Mouse (Mus musculus) liver, embryonic 14.5 days (tissue): ENCODE measurements at regions not wholly inside any gene's neighbourhood (a gene's known extent, or its start where the extent isn't known, plus 50 kb on each side); places are given as distances from the start of the nearest gene placed in this dataset.

ENCODE experiments used
- ATAC-seq: fragments of 200-750 bp; cut with Nextera tagmentation; 2 replicates; pipeline ENCODE4 v1.8.0; 2017; ENCODE audit warnings: moderate number of reproducible peaks, mild to moderate bottlenecking, moderate library complexity; ENCODE audit not compliant: insufficient read depth
- DNase-seq, 3 experiments: peaks; one replicate each; pipeline ENCODE4 v3.0.0-alpha.2; 2012 to 2013; ENCODE audit warnings: low read depth in 3 of 3, low spot score in 3 of 3
- H3K27ac ChIP-seq: fragments of 300-500 bp; sonication (generic); 2 replicates; pipeline ENCODE4 v1.5.1; 2014; ENCODE audit warnings: moderate library complexity, mild to moderate bottlenecking, control low read depth, inconsistent platforms
- H3K27me3 ChIP-seq: fragments of 300-500 bp; sonication (generic); 2 replicates; pipeline ENCODE4 v1.6.1; 2014; ENCODE audit warnings: mild to moderate bottlenecking, low read length, moderate library complexity; ENCODE audit not compliant: control insufficient read depth, insufficient read depth
- H3K36me3 ChIP-seq: fragments of 300-500 bp; sonication (generic); replicated peaks from 2 replicates; pipeline ENCODE4 v1.6.1; 2014; ENCODE audit warnings: low read depth; ENCODE audit not compliant: control insufficient read depth, insufficient read depth
- H3K4me1 ChIP-seq, 2 experiments: fragments of 200-500 bp in 1 of 2; fragments of 300-500 bp in 1 of 2; sonication (generic) in 1 of 2; replicated peaks; 2 replicates each; pipeline ENCODE4 v1.6.1; 2012 to 2014; ENCODE audit warnings: antibody characterized with exemption in 1 of 2, inconsistent platforms in 1 of 2, low read length in 1 of 2; ENCODE audit not compliant: control insufficient read depth in 2 of 2, insufficient read depth in 2 of 2
- H3K4me2 ChIP-seq: fragments of 300-500 bp; sonication (generic); 2 replicates; pipeline ENCODE4 v1.6.1; 2014; ENCODE audit warnings: low read depth, mild to moderate bottlenecking, control low read depth, moderate library complexity
- H3K4me3 ChIP-seq, 2 experiments: fragments of 200-500 bp in 1 of 2; fragments of 300-500 bp in 1 of 2; sonication (generic) in 1 of 2; 2 replicates each; pipeline ENCODE4 v1.5.1; 2012 to 2014; ENCODE audit warnings: low read depth in 2 of 2, low read length in 2 of 2, mild to moderate bottlenecking in 2 of 2, control low read depth in 1 of 2, inconsistent platforms in 1 of 2, moderate library complexity in 1 of 2; ENCODE audit not compliant: insufficient read depth in 1 of 2
- H3K9ac ChIP-seq: fragments of 300-500 bp; sonication (generic); replicated peaks from 2 replicates; pipeline ENCODE4 v1.6.1; 2014; ENCODE audit warnings: mild to moderate bottlenecking, control low read depth, moderate library complexity
- H3K9me3 ChIP-seq: fragments of 300-500 bp; sonication (generic); 2 replicates; pipeline ENCODE4 v1.6.1; 2016; ENCODE audit warnings: low read length, mixed read lengths; ENCODE audit not compliant: control insufficient read depth
- CTCF ChIP-seq: IDR thresholded peaks from 2 replicates; pipeline ENCODE4 v1.5.1; 2016; ENCODE audit warnings: antibody characterized with exemption, low read depth, control low read depth
- EP300 ChIP-seq: IDR thresholded peaks from 2 replicates; pipeline ENCODE4 v1.6.1; 2016; ENCODE audit warnings: antibody characterized with exemption, low read depth
- WGBS: fragments of 180-500 bp; shearing (Covaris S2); extraction: QIAGEN DNeasy Blood & Tissue Kit; methylation state at CpG from one replicate; pipeline ENCODE4 v1.1.7; 2014; ENCODE audit not compliant: insufficient replicate concordance; 5-methylcytosine and 5-hydroxymethylcytosine counted together

DNA sequence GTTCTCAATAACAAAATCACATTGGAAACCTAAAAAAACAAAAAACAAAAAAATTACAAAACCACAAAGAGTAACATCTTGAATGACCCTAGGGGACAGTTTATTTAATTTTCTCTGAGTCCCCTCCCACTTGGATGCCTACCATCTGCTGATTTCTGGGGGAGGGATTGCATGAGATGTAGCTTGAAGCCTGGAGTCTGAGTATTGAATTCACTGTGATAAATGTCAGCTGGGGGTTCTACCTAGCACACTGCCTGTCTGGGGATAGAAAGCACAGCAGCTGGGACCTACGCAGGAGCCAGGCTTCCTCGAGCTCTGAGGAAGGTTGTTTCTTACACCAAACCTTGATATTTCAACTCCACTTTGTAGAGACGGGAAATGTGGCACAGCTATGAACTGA is 224.4 kb downstream of the Icos start:
- H3K27ac ChIP-seq, result no peak overlapping the region
- DNase-seq (no peak), ATAC-seq (no peak)
- no peak overlapping the region for H3K4me3 ChIP-seq
- no peaks in the 10 kb centered on the region for H3K36me3 ChIP-seq
- H3K9ac ChIP-seq, result no peak overlapping the region
- H3K9me3 ChIP-seq, result no peaks in the 10 kb centered on the region
- 0 out of 4 replicates have a peak, but pooled peaks cover 0 to 1% of the 10 kb centered on the region in 2 experiments for H3K4me1 ChIP-seq
- no peaks in the 10 kb centered on the region for H3K27me3 ChIP-seq
- 67% methylated on average over 3 of the region's 3 CpGs for WGBS
- no peak for TF ChIP-seq CTCF
- TF ChIP-seq EP300, result no peak
- no peak overlapping the region for H3K4me2 ChIP-seq

DNA sequence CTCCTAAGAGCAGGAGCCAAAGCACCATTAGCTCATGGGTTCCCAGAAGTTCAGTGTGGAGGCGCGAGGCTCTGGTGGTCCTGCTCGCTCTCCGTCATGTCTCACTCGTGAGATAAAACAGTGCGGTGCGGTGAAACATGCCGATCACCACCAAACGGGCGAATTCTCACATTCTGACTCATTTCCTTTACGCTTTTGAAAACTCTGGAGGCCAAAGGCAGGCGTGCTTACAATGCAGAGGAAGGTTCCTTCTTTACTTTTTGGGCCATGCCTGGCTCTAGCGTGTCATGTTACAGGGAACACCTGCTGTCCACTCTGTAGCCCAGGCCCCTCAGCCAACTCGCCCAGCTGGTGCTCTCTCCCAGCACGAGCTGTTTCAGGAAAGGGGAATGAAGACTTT is 225.4 kb downstream of the Icos start:
- Histone ChIP-seq H3K36me3 (no peaks in the 10 kb centered on the region), H3K4me1 (0 out of 4 replicates have a peak, but pooled peaks cover 0 to 1% of the 10 kb centered on the region in 2 experiments), H3K9me3 (no peaks in the 10 kb centered on the region), H3K4me3 (no peak overlapping the region), H3K4me2 (no peak overlapping the region), H3K27ac (no peak overlapping the region), H3K27me3 (no peaks in the 10 kb centered on the region), H3K9ac (no peak overlapping the region)
- TF ChIP-seq CTCF (no peak), EP300 (no peak)
- 9% methylated on average over 15 of the region's 15 CpGs for WGBS
- DNase-seq, result no peak
- ATAC-seq, result no peak

DNA sequence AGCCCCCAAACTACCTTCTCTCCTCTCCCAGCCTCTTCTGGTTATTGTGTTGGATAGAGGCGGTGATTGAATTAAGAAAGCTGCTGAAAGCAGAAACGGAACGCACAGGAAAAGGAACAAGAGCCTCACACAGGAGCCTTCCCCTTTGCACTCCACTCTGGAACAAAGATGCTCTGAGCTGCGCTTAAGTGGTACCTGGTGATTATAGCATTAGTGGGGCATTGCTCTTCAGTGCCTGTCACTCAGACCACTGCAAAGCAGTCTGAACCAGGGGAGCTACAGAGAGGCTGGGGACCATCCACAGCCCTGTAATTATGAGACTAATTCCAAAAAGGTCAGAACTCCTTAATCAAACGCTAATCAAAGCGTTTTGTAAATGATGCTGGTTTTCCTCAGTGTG is 225.9 kb downstream of the Icos start:
- Histone ChIP-seq H3K9ac (no peak overlapping the region), H3K27ac (no peak overlapping the region), H3K4me1 (0 out of 4 replicates have a peak, but pooled peaks cover 0 to 1% of the 10 kb centered on the region in 2 experiments), H3K9me3 (no peaks in the 10 kb centered on the region), H3K27me3 (no peaks in the 10 kb centered on the region), H3K4me2 (no peak overlapping the region), H3K4me3 (no peak overlapping the region), H3K36me3 (no peaks in the 10 kb centered on the region)
- WGBS, result 24% methylated on average over 6 of the region's 6 CpGs
- TF ChIP-seq CTCF (no peak), EP300 (no peak)
- no peak for ATAC-seq
- no peak for DNase-seq

DNA sequence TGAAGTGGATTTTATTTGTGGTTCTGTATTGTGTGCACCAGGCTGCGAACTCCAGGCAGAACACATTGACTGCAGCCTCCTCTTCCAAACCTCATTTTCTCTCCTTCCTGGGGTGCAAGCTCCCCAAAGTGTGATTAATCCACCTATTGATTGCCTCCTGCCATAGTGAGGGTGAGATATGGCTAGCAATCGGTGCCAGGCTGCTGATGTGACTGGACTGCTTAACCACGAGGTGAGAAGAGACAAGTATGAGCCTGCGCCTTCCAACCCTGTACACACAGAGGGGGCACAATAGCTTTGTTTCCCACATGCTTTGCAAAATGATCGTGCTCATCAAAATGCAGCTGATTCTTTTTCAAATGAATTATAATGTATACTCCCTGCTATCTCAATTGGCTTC is 227.4 kb downstream of the Icos start:
- H3K4me2 ChIP-seq, result no peak overlapping the region
- TF ChIP-seq EP300, result no peak
- no peak for TF ChIP-seq CTCF
- H3K27ac ChIP-seq, result no peak overlapping the region
- no peaks in the 10 kb centered on the region for H3K9me3 ChIP-seq
- H3K4me1 ChIP-seq, result 0 out of 4 replicates have a peak, but pooled peaks cover 0 to 1% of the 10 kb centered on the region in 2 experiments
- no peaks in the 10 kb centered on the region for H3K27me3 ChIP-seq
- no peak for DNase-seq
- no peak overlapping the region for H3K9ac ChIP-seq
- 55% methylated on average over 5 of the region's 5 CpGs for WGBS
- H3K4me3 ChIP-seq, result no peak overlapping the region
- H3K36me3 ChIP-seq, result no peaks in the 10 kb centered on the region
- no peak for ATAC-seq

GRCm38 (mm10) chr1:61206861-61207380 is 229.2 kb downstream of the Icos start:
- H3K4me3 ChIP-seq, result no peak overlapping the region
- H3K36me3 ChIP-seq, result no peaks in the 10 kb centered on the region
- DNase-seq, result no peak
- H3K27me3 ChIP-seq, result no peaks in the 10 kb centered on the region
- no peak overlapping the region for H3K9ac ChIP-seq
- no peaks in the 10 kb centered on the region for H3K9me3 ChIP-seq
- 72% methylated on average over 6 of the region's 6 CpGs for WGBS
- 0 out of 4 replicates have a peak, but pooled peaks cover 0 to 1% of the 10 kb centered on the region in 2 experiments for H3K4me1 ChIP-seq
- H3K27ac ChIP-seq, result no peak overlapping the region
- ATAC-seq, result no peak
- TF ChIP-seq EP300, result no peak
- TF ChIP-seq CTCF, result no peak
- no peak overlapping the region for H3K4me2 ChIP-seq
